Mouse (Mus musculus) thymus, adult 18-20 months (tissue): ENCODE data around the gene Lpp.

ENCODE experiments used
- DNase-seq, 2 experiments: peaks; one replicate each; pipeline ENCODE4 v3.0.0; 2022; ENCODE audit warnings: mixed read lengths in 2 of 2

The Lpp gene

GRCm38 (mm10) chr16:24441338-24441737 lies 48.0 kb downstream of the Lpp start:
- no peak for DNase-seq

- no peak for DNase-seq
Observed at GRCm38 (mm10) chr16:24442500-24443122, 49.3 kb downstream of the Lpp start.

GRCm38 (mm10) chr16:24443123-24443515 lies 49.8 kb downstream of the Lpp start:
- no peak for DNase-seq

GRCm38 (mm10) chr16:24443555-24443954 lies 50.2 kb downstream of the Lpp start:
- DNase-seq: no peak

- no peak for DNase-seq
Observed at GRCm38 (mm10) chr16:24444818-24445217, 51.5 kb downstream of the Lpp start.

DNA sequence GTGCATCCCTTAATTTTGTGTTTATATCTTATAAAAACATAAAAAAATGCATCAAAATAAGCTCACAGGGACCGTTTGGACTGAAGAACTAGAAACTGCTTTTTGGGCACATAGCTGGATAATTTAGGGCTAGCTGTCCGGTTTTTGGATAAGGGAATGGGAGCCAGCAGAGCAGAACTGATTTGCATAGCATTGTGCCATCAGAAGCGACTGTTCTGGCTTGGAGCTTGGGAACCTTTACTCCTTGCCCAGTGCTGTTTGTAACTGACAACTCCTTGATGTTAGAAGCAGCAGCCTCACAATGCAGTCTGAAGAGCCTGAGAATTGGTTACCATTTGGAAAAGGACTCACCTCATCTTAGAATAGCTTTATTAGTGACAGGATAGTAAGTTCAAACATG lies 52.2 kb downstream of the Lpp start:
- no peak for DNase-seq

DNA sequence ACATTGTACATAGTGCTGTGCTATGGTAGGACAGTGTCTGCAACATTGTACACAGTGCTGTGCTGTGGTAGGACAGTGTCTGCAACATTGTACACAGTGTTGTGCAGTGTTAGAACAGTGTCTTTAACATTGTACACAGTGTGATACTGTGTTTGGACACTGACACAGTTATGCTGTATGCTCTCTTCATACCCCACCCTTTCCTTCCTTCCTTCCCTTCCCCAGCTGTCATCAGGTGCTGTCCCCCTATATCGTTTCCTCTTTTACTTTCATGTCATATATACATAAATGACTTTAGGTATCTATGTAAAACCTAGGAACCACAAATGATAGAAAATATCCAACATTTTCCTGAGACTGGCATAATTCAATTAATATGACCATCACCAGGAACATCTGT lies 53.1 kb downstream of the Lpp start:
- no peak for DNase-seq

- DNase-seq: no peak
Observed at GRCm38 (mm10) chr16:24447666-24448492, 54.6 kb downstream of the Lpp start.

DNA sequence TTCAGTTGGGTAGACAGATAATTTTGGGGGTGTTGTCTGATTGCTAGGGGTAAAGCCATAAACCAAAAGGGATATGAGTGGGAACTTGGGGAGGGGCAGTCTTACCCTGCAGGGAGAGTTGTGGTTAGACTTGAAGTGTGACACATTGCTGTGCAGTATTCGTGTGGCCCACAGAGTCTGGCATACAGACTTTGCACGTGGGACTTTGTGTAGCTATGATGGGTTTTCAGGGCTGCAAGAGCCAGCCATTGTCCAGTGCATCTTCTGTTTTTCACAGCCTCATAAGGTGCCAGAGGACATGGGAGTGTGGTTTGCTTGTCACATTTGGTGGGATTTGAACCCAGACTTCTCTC lies 55.2 kb downstream of the Lpp start:
- DNase-seq: no peak

DNA sequence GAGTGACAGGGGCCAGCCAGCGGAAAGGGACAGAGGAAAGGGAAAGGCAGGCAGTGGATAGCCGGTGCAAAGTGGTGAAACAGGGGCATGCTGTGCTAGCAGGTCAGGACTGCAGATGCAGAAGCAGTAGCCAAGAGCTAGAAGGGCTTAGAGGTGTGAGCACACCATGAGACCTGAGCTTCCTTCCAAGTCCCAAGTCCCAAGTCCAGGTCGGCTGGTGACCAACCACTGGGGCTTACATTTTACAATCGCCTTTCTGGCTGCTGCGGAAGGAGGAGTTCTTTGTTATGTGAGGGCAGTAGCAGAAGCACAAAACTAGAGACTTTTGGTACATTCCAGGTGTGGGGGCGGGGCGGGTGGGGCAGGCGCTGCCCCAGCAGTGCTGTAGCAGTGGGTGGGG lies 56.5 kb downstream of the Lpp start:
- no peak for DNase-seq

GRCm38 (mm10) chr16:24450256-24450655 lies 56.9 kb downstream of the Lpp start:
- DNase-seq: no peak

DNA sequence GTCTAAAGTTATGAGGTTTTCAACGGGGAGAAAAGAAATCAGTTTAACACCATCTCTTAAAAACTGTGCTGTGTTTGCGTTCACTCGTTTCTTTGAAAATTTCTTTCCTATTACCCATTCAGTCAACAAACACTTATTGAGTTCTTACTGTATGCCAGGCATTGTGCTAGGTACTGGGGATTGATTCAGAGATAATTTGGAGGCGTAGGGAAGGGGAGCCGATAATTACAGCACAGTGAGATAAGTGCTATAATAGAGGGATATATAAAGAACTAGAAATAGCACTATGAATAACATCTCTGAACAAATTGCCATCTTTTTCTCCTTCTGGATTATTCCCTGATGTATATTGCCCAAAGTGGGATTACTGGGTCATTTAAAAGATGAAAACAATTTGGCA lies 57.8 kb downstream of the Lpp start:
- no peak for DNase-seq

DNA sequence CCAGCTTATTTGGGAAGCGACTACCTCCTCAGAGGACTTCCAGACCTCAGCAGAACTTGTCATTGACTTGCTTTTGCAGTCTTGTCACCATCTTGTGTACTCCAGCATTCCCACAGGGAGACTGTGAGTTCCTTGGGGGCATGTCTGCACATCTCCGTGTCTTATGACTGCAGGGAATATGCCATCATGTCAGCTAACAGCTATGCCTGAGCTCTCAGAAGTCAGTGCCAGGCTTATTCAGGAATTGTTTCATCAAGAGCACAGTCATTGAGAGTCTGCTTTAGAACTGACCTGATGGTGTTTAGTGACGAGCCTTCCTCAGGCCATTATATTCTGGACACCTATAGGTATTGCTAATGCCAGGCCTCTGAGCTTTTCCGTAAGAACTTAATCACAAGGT lies 60.2 kb downstream of the Lpp start:
- no peak for DNase-seq

GRCm38 (mm10) chr16:24454493-24454892 lies 61.2 kb downstream of the Lpp start:
- no peak for DNase-seq

DNA sequence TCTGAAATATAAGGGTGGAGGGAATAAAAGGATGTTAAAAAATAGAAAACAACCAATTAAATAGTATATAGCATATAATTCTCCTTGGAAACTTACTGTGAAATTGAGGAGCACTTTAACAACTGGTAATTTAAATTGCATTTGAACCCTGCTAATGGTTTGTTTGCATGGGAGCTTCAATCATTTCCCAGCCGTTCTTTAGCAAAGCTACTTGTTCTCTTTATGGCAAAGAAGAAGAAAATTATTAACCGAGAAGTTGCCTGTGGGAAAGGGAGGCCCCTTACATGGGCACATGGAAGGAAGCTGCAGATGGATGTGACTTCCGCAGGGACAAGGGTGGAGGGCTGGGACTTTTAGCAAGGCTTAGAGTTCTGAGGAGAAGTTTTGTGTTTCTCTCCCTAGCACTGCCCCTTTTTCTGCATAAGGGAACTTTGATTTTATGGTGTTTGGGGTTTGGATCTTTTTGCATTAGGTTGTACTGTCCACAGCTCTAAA lies 62.1 kb downstream of the Lpp start:
- DNase-seq: no peak

DNA sequence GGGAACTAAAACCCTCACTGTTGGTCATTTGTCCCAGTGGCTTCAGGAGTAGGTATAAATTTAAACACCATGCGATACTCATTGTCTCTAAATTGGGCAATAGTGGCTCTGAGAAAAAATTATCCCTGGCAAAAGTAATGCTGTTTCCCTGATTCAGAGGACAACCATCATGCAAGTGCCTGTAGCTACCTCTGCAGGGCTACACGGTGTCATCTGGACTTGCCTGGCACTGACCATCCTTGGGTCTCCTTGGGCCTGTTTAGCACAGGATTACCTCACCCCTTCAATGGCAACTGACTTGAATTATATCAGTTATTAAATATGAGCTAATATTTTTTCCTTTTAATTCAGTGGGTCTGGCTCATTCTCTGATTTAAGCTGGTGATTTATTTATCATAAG lies 70.5 kb downstream of the Lpp start:
- DNase-seq: no peak

- no peak for DNase-seq
Observed at GRCm38 (mm10) chr16:24464436-24464835, 71.1 kb downstream of the Lpp start.

DNA sequence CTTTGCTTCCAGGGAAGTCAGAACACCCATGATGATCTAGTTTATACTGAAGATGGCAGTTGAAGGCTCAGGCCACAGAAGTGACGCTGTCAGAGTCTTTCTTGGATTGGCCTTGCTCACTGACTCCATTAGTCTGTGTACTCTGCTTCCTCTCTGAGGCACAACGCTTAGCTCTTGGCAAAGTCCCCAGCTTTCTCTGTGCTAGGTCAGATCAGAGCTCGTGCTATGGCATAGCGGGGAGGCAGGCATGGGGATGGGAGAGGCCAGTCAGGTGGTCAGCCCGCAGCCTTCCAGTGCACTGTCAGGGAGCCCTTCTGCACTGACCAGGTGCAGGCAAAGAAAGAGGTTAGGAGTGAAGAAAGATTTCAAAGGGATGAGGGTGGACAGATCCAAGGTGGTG lies 72.3 kb downstream of the Lpp start:
- no peak for DNase-seq

- DNase-seq: no peak
Observed at GRCm38 (mm10) chr16:24467544-24468290, 74.4 kb downstream of the Lpp start.

DNA sequence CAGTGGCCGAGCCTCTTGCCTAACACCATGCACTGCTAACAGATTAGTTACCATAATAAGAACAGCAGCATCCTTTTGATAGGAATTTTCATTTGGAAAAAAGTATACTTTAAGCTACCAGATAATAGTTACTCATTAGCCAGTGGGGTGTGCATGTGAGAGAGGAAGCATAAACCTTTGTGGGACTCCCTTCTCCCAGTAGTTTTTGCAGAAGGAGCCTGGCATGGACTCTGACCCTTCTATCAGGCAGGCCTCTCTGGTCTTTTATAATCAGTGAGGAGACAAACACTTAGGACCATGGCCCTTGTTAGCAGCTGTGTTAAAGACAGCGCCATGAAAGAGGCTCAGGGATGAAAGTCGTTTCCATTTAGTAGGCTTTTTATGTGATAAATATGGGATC lies 76.0 kb downstream of the Lpp start:
- no peak for DNase-seq

DNA sequence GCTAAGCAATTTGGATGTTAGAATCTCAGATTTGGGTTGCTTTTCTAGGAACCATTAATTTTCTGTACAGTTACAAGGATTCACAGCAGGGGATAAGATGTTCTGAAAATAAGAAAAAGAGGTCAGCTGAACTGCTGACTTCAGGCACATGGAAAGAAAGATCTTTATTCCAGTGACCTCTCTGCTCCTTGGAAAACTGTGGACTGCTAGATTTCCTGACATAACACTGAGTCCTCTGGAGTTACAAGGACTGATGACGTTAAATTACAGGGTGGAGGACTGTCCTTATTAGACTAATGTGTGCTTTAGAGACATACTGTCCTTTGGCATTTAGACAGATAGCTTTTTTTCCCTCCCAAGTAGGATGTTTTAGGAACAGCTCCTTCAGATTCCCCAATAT lies 77.3 kb downstream of the Lpp start:
- DNase-seq: no peak

- DNase-seq: no peak
Observed at GRCm38 (mm10) chr16:24471029-24471428, 77.7 kb downstream of the Lpp start.

- DNase-seq: no peak
Observed at GRCm38 (mm10) chr16:24471801-24472200, 78.5 kb downstream of the Lpp start.

- DNase-seq: no peak
Observed at GRCm38 (mm10) chr16:24473966-24474365, 80.7 kb downstream of the Lpp start.
